Mouse (Mus musculus) kidney, embryonic 14.5 days (tissue): ENCODE measurements around the gene Dlg2. TPM values are rescaled to one million over a fixed set of nuclear protein-coding genes. Genes with fewer than 3 reads are reported as not detected.

Source experiments
- ATAC-seq: fragments of 200-750 bp; cut with Nextera tagmentation; 2 replicates; pipeline ENCODE4 v1.8.0; 2017; ENCODE audit warnings: moderate number of reproducible peaks, mild to moderate bottlenecking, moderate TSS enrichment, moderate library complexity; ENCODE audit not compliant: low FRiP score, low TSS enrichment
- H3K27ac ChIP-seq: fragments of 300-500 bp; sonication (generic); 2 replicates; pipeline ENCODE4 v1.5.1; 2014; ENCODE audit warnings: low read depth, mild to moderate bottlenecking, low read length, moderate library complexity, mixed read lengths
- H3K27me3 ChIP-seq: fragments of 300-500 bp; sonication (generic); 2 replicates; pipeline ENCODE4 v1.6.1; 2014; ENCODE audit warnings: mild to moderate bottlenecking, low read length; ENCODE audit not compliant: control insufficient read depth, insufficient read depth
- H3K36me3 ChIP-seq: fragments of 300-500 bp; sonication (generic); 2 replicates; pipeline ENCODE4 v1.6.1; 2014; ENCODE audit warnings: low read length, mixed read lengths; ENCODE audit not compliant: control insufficient read depth, insufficient read depth
- H3K4me1 ChIP-seq: fragments of 300-500 bp; sonication (generic); 2 replicates; pipeline ENCODE4 v1.6.1; 2014; ENCODE audit warnings: low read length, mixed read lengths; ENCODE audit not compliant: control insufficient read depth, insufficient read depth
- H3K4me2 ChIP-seq: fragments of 300-500 bp; sonication (generic); replicated peaks from 2 replicates; pipeline ENCODE4 v1.6.1; 2014; ENCODE audit warnings: low read depth, mild to moderate bottlenecking, low read length
- H3K4me3 ChIP-seq: fragments of 300-500 bp; sonication (generic); 2 replicates; pipeline ENCODE4 v1.5.1; 2014; ENCODE audit warnings: mild to moderate bottlenecking, low read length
- H3K9ac ChIP-seq: fragments of 300-500 bp; sonication (generic); 2 replicates; pipeline ENCODE4 v1.6.1; 2014; ENCODE audit warnings: low read depth, mild to moderate bottlenecking, low read length, moderate library complexity
- H3K9me3 ChIP-seq: fragments of 300-500 bp; sonication (generic); 2 replicates; pipeline ENCODE4 v1.6.1; 2016; ENCODE audit warnings: low read length; ENCODE audit not compliant: control insufficient read depth
- WGBS: fragments of 180-500 bp; shearing (Covaris S2); extraction: QIAGEN DNeasy Blood & Tissue Kit; methylation state at CpG from one replicate; pipeline ENCODE4 v1.1.7; 2014; 5-methylcytosine and 5-hydroxymethylcytosine counted together
- polyA plus RNA-seq: library from polyadenylated mRNA; unstranded; fragments of >200 nt; fragmentation: Nextera tagmentation; extraction: Ambion mirVana; gene quantifications from 2 replicates; pipeline ENCODE4 v1.2.1, GENCODE M21; 2014

Dlg2 gene
- polyA plus RNA-seq, 1 experiment from 2014 or later: 0.97 TPM

DNA sequence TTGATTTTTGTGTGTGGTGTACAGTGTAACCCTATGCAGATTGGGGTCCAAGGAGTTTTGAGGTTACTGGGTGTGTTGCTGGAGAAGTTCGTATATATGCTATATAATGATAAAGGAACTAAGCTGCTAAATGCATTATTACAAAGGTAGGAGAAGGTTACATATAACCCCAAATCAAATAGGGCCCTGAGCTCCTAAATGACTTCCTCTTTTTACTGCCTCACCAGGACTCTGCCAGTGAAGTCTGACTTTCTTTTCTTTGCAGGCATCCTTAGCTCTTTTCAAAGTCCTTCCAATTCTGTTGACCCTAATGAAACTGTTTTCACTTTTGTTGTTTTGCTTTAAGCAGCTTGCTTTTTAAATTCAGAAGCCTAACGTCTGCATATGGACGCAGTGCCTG is 1016.8 kb downstream of the Dlg2 start:
- Histone ChIP-seq H3K4me2 (no peak overlapping the region), H3K27ac (no peak overlapping the region), H3K36me3 (no peaks in the 10 kb centered on the region), H3K9me3 (no peaks in the 10 kb centered on the region), H3K4me3 (no peak overlapping the region), H3K4me1 (no peaks in the 10 kb centered on the region), H3K9ac (no peak overlapping the region), H3K27me3 (no peaks in the 10 kb centered on the region)
- WGBS: 62% methylated on average over 3 of the region's 3 CpGs
- no peak for ATAC-seq

GRCm38 (mm10) chr7:91495526-91495925 is 1019.1 kb downstream of the Dlg2 start:
- H3K9ac ChIP-seq: no peak overlapping the region
- no peaks in the 10 kb centered on the region for H3K36me3 ChIP-seq
- WGBS: 63% methylated on average over 5 of the region's 5 CpGs
- H3K4me2 ChIP-seq: no peak overlapping the region
- H3K27ac ChIP-seq: no peak overlapping the region
- no peak overlapping the region for H3K4me3 ChIP-seq
- no peaks in the 10 kb centered on the region for H3K9me3 ChIP-seq
- no peaks in the 10 kb centered on the region for H3K27me3 ChIP-seq
- H3K4me1 ChIP-seq: no peaks in the 10 kb centered on the region
- ATAC-seq: no peak

- H3K4me1 ChIP-seq: no peaks in the 10 kb centered on the region
- no peaks in the 10 kb centered on the region for H3K36me3 ChIP-seq
- no peak overlapping the region for H3K4me2 ChIP-seq
- no peaks in the 10 kb centered on the region for H3K27me3 ChIP-seq
- no peaks in the 10 kb centered on the region for H3K9me3 ChIP-seq
- ATAC-seq: no peak
- 81% methylated on average over 1 of the region's 1 CpGs for WGBS
- no peak overlapping the region for H3K9ac ChIP-seq
- H3K4me3 ChIP-seq: no peak overlapping the region
- no peak overlapping the region for H3K27ac ChIP-seq
Measured at GRCm38 (mm10) chr7:91511119-91511518, 1034.6 kb downstream of the Dlg2 start.

DNA sequence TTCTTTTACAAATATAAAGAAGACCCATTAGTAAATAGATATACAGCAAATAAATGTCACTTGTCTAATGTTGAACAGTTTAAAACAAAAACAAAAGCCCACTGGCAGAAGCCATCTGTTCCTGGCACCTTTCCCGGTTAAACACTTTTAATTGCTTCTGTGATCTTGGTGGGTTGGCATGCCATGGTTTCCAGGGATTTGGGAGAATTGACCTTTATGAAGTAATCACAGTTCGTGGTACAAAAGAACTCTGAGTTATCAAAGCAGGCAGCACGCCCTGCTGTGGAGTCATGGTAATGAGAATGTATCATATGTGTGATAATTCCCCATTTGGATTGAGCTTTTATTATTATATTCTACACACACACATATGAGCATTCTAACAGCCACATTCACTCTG is 1038.0 kb downstream of the Dlg2 start:
- Histone ChIP-seq H3K4me1 (no peaks in the 10 kb centered on the region), H3K4me3 (no peak overlapping the region), H3K27ac (no peak overlapping the region), H3K27me3 (no peaks in the 10 kb centered on the region), H3K9ac (no peak overlapping the region), H3K4me2 (no peak overlapping the region), H3K9me3 (no peaks in the 10 kb centered on the region), H3K36me3 (no peaks in the 10 kb centered on the region)
- 67% methylated on average over 3 of the region's 3 CpGs for WGBS
- ATAC-seq: no peak

DNA sequence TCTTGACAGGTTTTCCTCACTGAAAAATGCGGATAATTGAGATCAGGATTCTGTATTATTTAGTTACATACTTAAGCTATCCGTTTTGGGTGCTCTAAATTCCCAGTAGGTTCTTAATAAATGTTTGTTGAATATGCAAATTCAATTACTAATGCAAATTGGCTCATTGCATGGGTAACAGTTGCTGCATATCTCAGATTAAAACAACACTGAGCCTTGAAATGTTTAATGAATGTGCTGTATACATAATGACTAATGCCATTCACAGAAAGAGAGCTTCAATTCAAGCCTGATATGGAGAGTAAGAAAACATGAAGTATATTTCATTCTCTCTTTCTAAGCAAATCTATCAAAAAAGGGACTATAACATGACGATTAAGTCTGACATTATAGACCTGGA is 1039.8 kb downstream of the Dlg2 start:
- no peak overlapping the region for H3K27ac ChIP-seq
- H3K27me3 ChIP-seq: no peaks in the 10 kb centered on the region
- H3K4me1 ChIP-seq: no peaks in the 10 kb centered on the region
- no peaks in the 10 kb centered on the region for H3K36me3 ChIP-seq
- no peak overlapping the region for H3K4me2 ChIP-seq
- H3K9me3 ChIP-seq: no peaks in the 10 kb centered on the region
- H3K9ac ChIP-seq: no peak overlapping the region
- H3K4me3 ChIP-seq: no peak overlapping the region
- 82% methylated on average over 3 of the region's 3 CpGs for WGBS
- ATAC-seq: no peak

DNA sequence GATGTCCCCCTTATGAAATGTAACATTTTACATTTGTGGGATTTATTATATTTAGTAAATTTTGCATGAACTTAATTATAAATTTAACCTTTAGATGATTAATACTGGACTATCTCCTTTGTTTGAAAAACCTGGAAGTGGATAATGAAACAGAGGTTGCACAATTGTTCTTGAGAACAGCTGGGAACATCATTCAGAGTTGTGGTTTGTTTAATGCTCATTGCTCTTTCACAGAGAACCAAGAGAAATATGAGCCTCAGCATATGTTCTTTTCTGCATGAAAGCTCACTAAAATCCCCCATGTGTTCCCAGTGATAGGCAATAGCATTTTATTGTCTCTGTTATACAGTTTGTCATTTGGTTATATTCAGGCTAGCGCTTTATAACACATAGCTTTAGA is 1049.4 kb downstream of the Dlg2 start:
- no peak for ATAC-seq
- no peak overlapping the region for H3K4me2 ChIP-seq
- H3K9me3 ChIP-seq: no peaks in the 10 kb centered on the region
- H3K36me3 ChIP-seq: no peaks in the 10 kb centered on the region
- H3K4me1 ChIP-seq: no peaks in the 10 kb centered on the region
- no peak overlapping the region for H3K4me3 ChIP-seq
- H3K27ac ChIP-seq: no peak overlapping the region
- WGBS: 93% methylated on average over 1 of the region's 1 CpGs
- no peak overlapping the region for H3K9ac ChIP-seq
- H3K27me3 ChIP-seq: no peaks in the 10 kb centered on the region

DNA sequence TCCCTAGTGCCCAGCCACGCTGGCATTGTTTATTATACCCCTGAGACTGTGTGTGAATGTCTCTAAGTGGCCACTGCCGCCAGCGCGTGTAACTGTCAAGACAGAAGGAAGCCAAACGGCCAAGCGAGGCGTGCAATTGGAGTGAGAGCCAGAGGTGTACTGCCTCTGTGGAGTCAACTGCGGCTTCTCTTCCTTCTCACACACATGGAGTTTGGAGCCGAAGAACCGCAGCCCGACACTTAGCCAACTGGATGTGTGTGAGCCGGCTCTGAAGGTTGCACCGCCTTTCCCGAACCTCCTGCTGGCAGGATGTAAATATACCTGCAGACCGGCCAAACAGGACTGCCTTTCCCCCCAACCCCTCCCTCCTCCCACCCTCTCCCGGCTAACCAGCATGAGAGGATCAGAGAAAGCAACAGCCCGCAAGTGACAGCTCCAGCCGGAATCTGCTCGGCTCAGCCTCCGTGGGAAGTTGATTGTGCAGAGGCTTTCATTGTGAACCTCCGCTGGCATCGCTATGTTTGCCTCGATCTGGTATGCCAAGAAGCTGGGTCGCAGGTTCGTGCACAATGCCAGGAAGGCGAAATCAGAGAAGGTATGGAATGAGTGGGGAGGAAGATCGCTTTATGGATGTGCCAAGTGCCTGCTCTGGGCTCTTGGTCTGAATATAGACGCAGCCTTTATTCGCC is 1066.3 kb downstream of the Dlg2 start:
- no peaks in the 10 kb centered on the region for H3K36me3 ChIP-seq
- H3K9ac ChIP-seq: no peak overlapping the region
- H3K27ac ChIP-seq: no peak overlapping the region
- H3K9me3 ChIP-seq: no peaks in the 10 kb centered on the region
- ATAC-seq: peak; percentile 82
- no peaks in the 10 kb centered on the region for H3K4me1 ChIP-seq
- WGBS: 2% methylated on average over 29 of the region's 29 CpGs
- peak overlapping the region; percentile 45 for H3K4me2 ChIP-seq
- no peaks in the 10 kb centered on the region for H3K27me3 ChIP-seq
- peak overlapping the region; percentile 32 for H3K4me3 ChIP-seq

DNA sequence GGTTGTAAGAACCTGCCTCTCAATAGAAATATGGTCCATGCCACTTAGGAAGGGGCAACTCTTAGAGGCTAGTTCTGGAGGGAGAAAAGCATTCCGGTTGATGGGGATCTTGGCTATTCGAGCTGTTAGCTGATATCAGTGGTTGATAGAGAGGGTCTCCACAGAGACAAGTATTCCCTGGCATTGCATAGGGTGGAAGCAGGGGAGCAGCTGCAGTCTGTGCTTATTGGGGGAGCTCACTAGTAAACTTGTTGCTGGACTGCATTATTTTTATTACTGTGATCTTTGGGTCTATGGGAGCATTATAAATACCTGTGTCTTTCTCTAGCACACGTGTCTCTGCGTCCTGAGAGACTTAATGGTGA is 1066.8 kb downstream of the Dlg2 start:
- WGBS: 37% methylated on average over 4 of the region's 4 CpGs
- Histone ChIP-seq H3K4me1 (no peaks in the 10 kb centered on the region), H3K9me3 (no peaks in the 10 kb centered on the region), H3K4me2 (peak overlapping the region; percentile 45), H3K27me3 (no peaks in the 10 kb centered on the region), H3K4me3 (peak overlapping the region; percentile 32), H3K9ac (no peak overlapping the region), H3K27ac (no peak overlapping the region), H3K36me3 (no peaks in the 10 kb centered on the region)
- no peak for ATAC-seq

DNA sequence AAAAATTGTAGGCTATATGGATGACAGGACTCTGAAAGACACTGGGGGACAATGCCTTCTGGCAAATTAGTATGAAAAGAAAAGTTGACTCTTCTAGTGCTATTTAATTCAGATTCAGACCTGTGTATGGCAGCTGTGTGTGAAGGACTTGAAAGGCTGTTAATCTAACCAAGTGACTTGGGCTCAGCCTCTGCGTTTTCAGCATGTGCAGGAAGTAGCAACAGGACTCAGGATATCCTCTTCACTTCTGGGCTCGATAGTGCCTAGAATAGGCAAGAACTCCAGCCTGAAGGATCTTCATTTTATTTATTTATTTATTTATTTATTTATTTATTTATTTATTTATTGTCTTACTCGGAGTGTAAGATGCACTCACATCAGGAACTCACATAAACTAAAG is 1068.1 kb downstream of the Dlg2 start:
- no peaks in the 10 kb centered on the region for H3K4me1 ChIP-seq
- no peak overlapping the region for H3K4me2 ChIP-seq
- WGBS: 62% methylated on average over 3 of the region's 3 CpGs
- no peaks in the 10 kb centered on the region for H3K9me3 ChIP-seq
- H3K36me3 ChIP-seq: no peaks in the 10 kb centered on the region
- H3K9ac ChIP-seq: no peak overlapping the region
- no peak for ATAC-seq
- H3K4me3 ChIP-seq: no peak overlapping the region
- no peak overlapping the region for H3K27ac ChIP-seq
- H3K27me3 ChIP-seq: no peaks in the 10 kb centered on the region
